In genomic region chr8:114220779-114221178, GRCm38 (mm10) we compare ENCODE assay signal across 23 mouse cellular contexts. TPM values are rescaled to one million over a fixed set of nuclear protein-coding genes. Genes with fewer than 3 reads are reported as not detected.
"Had no signal": no experiment of that assay in that cellular context is flagged by ENCODE, and none has a peak within 500 bp of the region (broad histone marks: within the 10 kb centered on the region; RNA-seq: fewer than 3 reads in every experiment).

No protein-coding gene starts in this region.

- H3K4me2 ChIP-seq: limb, embryonic 13.5 days; liver, embryonic 13.5 days; midbrain, embryonic 11.5 days; midbrain, embryonic 15.5 days; neural tube, embryonic 13.5 days; stomach, embryonic 15.5 days had no signal

- H3K27ac ChIP-seq: limb, embryonic 13.5 days; liver, embryonic 13.5 days; midbrain, embryonic 15.5 days; neural tube, embryonic 13.5 days; stomach, embryonic 15.5 days had no signal

- H3K4me3 ChIP-seq: limb, embryonic 13.5 days; liver, embryonic 13.5 days; midbrain, embryonic 15.5 days; myocyte; neural tube, embryonic 13.5 days; stomach, embryonic 15.5 days had no signal

- H3K9me3 ChIP-seq: limb, embryonic 13.5 days; liver, embryonic 13.5 days; midbrain, embryonic 15.5 days; neural tube, embryonic 13.5 days; stomach, embryonic 15.5 days had no signal

- H3K9ac ChIP-seq: limb, embryonic 13.5 days; liver, embryonic 13.5 days; midbrain, embryonic 15.5 days; neural tube, embryonic 13.5 days; stomach, embryonic 15.5 days had no signal

- ATAC-seq: midbrain, embryonic 15.5 days had no signal

- H3K4me1 ChIP-seq: liver, embryonic 13.5 days; midbrain, embryonic 15.5 days; neural tube, embryonic 13.5 days; stomach, embryonic 15.5 days had no signal

- H3K36me3 ChIP-seq: limb, embryonic 13.5 days; liver, embryonic 13.5 days; midbrain, embryonic 15.5 days; neural tube, embryonic 13.5 days; stomach, embryonic 15.5 days had no signal

- DNase-seq: kidney, adult 9 months; kidney, postnatal 14 days; kidney, postnatal 4 days; left cerebral cortex, postnatal 4 days; liver, embryonic 13.5 days; lung, adult 2 months; lung, postnatal 14 days; lung, postnatal 4 days; retina, postnatal 1 day; right cerebral cortex, postnatal 25 days; spleen, adult 18-20 months; thymus, postnatal 25 days had no signal

- H3K27me3 ChIP-seq: limb, embryonic 13.5 days; liver, embryonic 13.5 days; midbrain, embryonic 15.5 days; neural tube, embryonic 13.5 days; stomach, embryonic 15.5 days had no signal

RNA-seq across cellular contexts. Expression of gene Vat1l, which starts 15.4 kb away (rescaled TPM):
- total RNA-seq: liver, adult 2 months; megakaryocyte progenitor cell, adult 5-6 weeks; megakaryocyte-erythroid progenitor cell, adult 5-6 weeks; monocyte, adult 5-6 weeks; neutrophil, adult 5-6 weeks had no signal
- polyA plus RNA-seq: liver, adult 2 months had no signal
